Mouse (Mus musculus): ENCODE results near the gene Dbp.

GRCm38 (mm10) chr7:45725151-45725550 lies 20.3 kb downstream of the Dbp start:
- no peak for TF ChIP-seq POLR2A (IDR thresholded peaks at IDR 0.05; ENCODE audit: low read depth, low read length)
- TF ChIP-seq ETS1 (conservative IDR thresholded peaks at IDR 0.05; ENCODE audit: low read depth, low read length) = no peak
- TF ChIP-seq TCF12 (IDR thresholded peaks at IDR 0.05; ENCODE audit: low read depth, low read length) = no peak
- no peak for TF ChIP-seq EP300 (IDR thresholded peaks at IDR 0.05; ENCODE audit: low read length)
- no peak for TF ChIP-seq NELFE (IDR thresholded peaks at IDR 0.05; ENCODE audit: low read depth, low read length)
- no peak for TF ChIP-seq CTCF (conservative IDR thresholded peaks at IDR 0.05 in 1 of 2, IDR thresholded peaks at IDR 0.05 in 1 of 2; ENCODE audit: low read depth in 2 of 2, low read length in 2 of 2)
- TF ChIP-seq E2F4 (IDR thresholded peaks at IDR 0.05; ENCODE audit: insufficient replicate concordance, low read depth, low read length) = no peak
- no peak for TF ChIP-seq MXI1 (IDR thresholded peaks at IDR 0.05; ENCODE audit: low read depth, low read length)
- no peak for TF ChIP-seq USF1 (IDR thresholded peaks at IDR 0.05; ENCODE audit: low read depth, low read length)
- no peak for TF ChIP-seq RCOR1 (conservative IDR thresholded peaks at IDR 0.05; ENCODE audit: low read depth, low read length)
- no peak for TF ChIP-seq GABPA (IDR thresholded peaks at IDR 0.05; ENCODE audit: insufficient replicate concordance, low read depth, low read length)
